Mouse (Mus musculus): ENCODE measurements around the gene Cyp26a1. TPM values are rescaled to one million over a fixed set of nuclear protein-coding genes. Genes with fewer than 3 reads are reported as not detected.

Gene Cyp26a1
- under 1 TPM; 0.58 to 0.75 TPM for total RNA-seq (2021)

DNA sequence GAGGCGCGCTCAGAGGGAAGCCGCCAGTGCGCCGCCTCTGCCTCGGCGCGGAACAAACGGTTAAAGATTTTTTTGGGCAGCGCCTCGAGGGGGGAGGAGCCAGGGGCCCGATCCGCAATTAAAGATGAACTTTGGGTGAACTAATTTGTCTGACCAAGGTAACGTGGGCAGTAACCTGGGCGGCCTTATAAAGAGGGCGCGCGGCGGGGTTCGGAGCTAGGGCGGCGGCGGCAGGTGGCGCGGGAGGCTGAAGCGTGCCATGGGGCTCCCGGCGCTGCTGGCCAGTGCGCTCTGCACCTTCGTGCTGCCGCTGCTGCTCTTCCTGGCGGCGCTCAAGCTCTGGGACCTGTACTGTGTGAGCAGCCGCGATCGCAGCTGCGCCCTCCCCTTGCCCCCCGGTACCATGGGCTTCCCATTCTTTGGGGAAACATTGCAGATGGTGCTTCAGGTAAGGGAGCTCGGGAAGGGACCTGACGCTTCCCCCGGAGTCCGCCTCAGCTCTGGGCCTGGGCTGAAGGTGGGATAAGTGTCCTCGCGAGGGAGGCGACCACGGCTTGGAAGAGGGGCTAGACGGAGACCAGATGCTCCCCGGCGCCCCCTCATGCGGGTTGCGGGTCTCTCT is at the start of gene Cyp26a1:
Gene Cyp26a1 (plus strand): TSS at position 148 of the 622 bp plus-strand sequence.
- DNase-seq: no peak

DNA sequence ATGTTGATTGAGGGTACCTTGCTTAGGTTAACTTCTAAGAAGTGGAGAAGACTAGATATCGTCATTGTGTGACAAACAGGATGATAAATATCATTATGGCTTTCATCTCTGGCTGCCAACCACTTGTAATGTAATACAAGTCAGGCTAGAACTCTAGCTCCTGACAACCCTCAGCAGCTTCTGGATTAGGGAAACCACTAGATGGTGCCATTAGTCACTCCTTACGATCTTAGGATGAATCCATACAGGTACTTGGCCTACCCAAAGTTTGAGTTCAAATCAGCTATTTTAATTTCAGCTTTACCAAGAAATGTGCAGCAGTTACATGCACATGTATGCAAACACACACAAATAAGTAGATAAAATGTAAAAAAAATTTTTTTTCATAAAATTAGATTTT is 49.6 kb upstream of the Cyp26a1 start:
- no peak for DNase-seq

DNA sequence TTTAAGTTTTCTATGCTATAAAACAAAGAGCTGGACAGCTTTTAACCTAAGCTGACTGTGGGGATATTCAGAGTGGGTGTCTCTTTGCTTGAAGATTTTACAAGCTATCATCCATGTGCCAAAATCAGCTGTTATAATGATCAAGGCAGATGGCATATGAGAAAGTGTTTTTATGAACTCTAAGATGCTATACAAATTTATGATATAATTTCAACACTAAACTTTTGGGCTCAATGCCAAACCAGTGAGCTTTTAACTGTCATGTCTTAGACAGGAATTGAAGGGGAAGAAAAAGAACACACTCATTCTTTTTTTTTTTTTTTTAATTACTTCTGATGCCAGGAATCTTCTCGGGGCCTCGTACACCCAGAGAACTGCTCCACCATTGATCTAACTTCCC is 47.1 kb upstream of the Cyp26a1 start:
- no peak for DNase-seq

DNA sequence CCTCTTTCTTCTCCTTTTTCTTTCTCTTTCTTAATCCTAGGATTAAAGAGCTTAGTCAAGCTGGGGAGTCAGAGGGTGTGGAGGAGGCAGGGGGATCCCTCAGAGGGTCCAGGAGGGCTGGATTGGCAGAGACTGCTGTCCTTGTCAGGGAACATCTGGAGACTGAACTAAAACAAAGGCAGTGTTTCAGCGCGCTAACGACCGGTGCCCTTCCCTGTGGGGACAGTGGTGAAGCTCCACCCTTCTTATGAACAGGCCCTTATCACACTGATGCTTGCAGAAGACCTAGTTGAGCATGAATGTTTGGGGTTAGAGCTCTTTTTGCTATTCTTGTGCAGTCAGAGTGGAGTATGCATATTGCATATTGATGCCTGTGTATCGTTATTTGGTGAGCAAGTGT is 43.6 kb upstream of the Cyp26a1 start:
- no peak for DNase-seq

DNA sequence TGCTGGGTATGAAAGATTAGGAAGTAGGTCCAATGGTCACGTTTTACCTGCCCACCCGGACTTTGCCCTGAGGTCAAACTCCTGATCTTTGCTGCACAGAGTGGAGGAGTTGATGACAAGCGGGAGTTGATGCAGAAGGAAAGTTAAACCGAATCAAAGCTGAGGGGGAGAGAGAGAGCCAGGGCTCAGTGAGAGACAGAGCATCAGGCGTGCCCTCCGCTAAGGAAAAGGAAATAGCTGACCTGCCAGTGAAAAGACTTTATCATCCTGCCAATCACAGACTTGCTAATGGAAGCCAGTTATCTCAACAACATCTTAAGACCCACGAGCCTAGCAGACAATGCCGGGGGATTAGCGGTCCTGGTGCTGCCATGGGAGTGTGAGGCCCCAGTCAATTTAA is 41.2 kb upstream of the Cyp26a1 start:
- no peak for DNase-seq

DNA sequence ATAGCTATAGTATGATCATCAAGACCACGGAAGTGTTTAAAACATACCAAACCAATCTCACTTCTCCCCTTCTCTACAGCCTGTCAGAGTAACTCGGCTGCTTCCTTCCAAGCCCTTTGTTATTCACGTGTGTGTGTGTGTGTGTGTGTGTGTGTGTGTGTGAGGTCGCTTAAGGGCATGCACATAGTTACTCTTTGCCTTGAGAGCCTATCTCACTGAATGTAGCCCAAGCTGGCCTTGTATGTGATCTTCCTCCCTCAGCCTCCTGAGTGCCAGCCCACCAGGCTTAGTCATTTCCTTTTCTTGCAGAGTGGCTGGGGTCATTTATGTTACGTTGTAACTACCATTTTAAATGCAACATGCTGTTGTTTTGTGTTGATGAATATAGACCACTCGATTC is 32.3 kb upstream of the Cyp26a1 start:
- no peak for DNase-seq

DNA sequence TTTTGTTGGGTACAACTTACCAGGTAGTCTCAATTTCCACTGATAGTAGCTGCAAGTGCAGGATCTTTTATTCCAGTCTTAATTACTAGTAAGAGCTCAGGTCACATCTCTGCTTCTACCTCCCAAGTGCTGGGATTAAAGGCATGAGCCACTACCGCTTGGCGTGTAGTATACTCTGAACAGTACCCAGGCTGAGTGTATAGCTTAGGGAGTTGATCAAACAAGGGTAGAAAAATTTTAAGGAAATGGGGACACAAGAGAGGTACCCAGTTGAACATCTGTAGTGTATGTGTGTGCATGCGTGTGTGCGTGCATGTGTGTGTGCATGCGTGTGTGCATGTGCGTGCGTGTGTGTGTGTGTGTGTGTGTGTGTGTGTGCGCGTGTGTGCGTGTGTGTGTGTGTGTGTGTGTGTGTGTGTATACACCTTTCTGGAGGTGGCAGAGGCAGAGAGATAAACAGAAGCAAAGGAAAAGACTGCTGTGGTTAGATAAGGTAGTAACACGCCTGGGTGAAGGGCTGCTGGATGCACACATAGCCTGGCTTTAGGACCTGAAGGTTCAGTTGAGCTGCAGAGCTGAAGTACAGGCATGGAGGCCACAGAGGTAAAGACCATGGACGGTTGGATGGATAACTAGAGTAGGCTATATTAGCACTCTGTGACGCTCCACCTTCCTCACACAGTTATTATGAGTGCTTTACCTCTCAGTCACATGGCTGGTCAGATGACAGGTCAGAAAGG is 29.6 kb upstream of the Cyp26a1 start:
- no peak for DNase-seq

DNA sequence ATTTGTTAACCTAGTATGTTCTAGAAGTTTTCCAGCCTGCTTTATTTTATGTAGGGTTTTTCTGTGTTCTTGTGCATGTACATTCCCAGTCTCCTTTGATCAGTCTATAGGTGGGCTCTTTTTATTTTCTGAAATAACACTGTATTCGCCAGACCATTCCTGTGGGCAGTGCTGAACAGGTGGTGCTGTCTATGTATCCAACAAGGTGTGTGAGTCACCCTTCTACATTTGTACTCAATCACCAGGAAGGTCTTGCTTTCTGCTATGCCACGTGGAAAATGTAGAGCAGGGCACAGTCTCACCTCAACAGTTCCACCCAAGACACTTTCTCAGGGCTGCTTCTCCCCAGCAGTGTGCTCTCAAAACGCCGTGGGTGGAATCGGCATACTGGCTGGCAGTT is 28.9 kb upstream of the Cyp26a1 start:
- no peak for DNase-seq

DNA sequence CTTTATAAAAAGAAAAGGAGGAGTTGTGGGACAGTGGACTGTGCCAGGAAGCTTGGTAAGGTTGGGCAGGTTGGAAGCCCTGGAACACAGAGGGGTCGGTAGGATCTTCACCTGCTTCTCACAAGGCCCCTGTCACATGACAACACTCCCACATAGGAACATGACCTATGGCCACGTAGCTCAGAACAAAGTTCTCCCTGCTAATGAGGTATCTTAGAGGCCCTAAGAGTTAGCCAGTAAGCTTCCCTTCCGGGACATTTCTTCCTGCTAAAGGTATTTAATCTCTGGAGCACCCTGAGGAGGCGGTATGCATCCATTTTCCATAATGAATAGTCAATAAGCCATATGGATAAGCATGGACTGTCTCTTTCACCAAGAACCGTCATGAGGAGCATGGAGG is 28.1 kb upstream of the Cyp26a1 start:
- DNase-seq: no peak

DNA sequence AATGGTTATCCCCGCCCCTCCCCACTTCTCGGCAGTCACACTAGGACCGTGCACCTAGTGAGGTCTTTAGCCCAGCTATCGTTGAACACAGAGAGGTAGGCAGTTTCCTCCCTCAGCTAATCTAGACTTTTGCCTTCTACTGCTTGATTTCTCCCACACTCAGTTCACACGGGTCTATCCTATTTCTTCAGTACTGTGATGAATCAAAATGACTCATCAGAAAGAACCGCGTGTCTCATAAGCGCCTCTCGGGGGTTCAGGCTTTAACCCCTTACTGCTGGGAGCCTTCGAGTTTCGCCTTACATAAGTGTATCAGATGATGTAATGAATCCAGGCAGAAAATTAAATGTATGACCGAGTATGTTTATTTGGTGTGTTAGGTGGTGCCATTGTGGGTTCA is 24.2 kb upstream of the Cyp26a1 start:
- no peak for DNase-seq

DNA sequence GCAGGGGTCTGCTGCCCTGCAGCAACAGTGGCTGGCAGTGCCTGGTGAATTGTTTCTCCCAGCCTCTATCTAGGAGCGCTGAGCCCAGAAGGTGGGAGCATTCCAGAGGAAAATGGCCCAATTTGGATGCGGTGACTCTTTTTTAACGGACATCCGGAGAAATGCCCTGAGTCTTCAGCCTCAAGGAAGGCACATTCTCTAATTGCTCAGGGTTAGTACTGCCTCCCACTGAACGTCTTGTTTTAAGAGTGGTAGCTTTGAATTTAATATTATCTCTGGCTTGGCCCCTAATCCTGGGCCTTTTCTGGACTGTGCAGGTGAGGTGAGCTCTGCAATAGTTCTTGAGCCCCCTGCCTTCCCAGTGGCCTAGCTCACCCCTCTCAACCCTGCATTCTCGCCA is 12.3 kb upstream of the Cyp26a1 start, which contains the start of gene Cyp26c1:
Gene Cyp26c1 (plus strand): TSS at position 301 of the 400 bp plus-strand sequence.
- DNase-seq: no peak

DNA sequence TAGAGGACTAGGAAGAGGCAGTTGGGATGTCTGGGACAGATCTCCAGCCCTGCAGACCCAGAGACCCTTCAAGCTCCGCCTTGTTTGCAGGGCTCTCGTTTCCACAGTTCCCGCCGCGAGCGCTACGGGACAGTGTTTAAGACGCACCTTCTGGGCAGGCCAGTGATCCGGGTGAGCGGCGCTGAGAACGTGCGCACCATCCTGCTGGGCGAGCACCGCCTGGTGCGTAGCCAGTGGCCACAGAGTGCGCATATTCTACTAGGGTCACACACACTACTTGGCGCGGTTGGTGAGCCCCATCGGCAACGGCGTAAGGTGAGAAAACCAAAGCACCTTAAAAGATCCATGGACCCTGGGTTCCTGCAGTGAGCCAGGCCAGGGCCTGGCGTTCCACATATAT is 11.3 kb upstream of the Cyp26a1 start:
- no peak for DNase-seq

DNA sequence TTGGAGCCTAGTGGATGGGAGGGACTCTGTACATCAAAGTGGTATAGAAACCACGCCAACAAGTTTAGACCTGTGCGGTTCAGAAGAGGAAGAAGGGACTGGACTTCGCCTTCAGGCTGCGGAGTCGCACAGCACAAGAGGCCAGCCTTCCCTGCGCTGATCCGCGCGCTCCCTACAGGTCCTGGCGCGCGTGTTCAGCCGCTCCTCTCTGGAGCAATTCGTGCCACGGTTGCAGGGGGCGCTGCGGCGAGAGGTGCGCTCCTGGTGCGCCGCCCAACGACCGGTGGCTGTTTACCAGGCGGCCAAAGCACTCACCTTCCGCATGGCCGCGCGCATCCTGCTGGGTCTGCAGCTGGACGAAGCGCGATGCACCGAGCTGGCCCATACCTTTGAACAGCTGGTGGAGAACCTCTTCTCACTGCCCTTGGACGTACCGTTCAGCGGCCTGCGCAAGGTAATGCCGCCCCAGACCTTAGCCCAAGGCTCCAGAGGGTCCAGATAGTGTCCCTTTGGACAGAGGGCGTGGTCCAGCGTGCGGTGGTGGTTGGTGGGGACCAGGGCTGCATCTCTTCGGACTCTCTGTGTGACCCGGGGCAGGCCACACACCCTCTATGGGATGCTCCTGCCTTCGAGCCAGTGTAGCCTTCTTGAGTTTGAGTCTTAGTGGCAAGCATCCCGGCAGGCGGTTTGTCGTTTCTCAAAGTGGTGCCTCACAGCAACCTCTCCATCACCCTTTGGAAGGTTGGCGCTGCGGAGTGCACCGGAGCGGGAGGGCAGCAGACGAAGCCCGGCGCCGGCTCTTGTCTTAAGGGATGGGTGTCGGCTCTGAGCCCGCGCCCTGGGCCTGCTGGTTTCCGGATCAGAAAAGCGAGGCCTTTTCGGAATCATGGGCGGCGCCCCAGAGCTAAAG is 10.4 kb upstream of the Cyp26a1 start:
- DNase-seq: no peak

DNA sequence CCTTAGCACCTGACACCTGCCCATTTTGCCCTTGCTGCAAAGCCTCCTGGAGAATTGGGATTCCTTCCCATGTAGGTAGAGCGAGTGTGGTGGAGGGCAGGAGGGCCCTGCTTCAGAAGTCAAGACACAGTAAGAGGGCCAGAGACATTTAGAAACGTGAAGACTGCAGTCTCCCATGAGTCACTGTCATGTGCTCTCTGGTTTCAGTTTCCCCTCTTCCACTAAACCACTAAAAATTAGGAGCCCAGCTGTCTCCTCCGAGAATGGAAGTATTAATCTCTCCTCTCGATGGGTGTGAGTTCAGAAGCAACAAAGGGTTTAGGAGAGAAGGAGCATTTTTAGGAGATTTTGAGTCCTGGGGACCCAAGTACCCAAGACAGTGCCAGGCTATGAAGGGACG is 8.1 kb upstream of the Cyp26a1 start:
- no peak for DNase-seq

DNA sequence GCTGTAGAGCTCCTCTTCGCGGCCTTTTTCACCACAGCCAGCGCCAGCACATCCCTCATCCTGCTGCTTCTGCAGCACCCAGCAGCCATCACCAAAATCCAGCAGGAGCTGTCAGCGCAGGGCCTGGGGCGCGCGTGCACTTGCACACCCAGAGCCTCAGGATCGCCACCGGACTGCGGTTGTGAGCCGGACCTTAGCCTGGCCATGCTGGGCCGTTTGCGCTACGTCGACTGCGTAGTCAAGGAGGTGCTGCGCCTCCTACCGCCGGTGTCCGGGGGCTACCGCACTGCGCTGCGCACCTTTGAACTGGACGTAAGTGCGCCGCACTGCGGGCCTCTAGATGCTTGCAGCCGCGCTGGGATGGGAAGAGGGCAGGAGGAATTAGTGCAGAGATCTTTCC is 6.9 kb upstream of the Cyp26a1 start:
- DNase-seq: no peak

DNA sequence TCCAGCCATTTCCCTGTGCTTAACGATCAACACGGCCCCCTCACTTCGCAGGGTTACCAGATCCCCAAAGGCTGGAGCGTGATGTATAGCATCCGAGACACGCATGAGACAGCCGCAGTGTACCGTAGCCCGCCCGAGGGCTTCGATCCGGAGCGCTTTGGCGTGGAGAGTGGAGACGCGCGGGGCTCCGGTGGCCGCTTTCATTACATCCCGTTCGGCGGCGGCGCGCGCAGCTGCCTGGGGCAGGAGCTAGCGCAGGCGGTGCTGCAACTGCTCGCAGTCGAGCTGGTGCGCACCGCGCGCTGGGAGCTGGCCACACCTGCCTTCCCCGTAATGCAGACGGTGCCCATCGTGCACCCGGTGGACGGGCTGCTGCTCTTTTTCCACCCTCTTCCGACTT is 4.7 kb upstream of the Cyp26a1 start:
- peak in 1 of 2 experiments; percentile 37 for DNase-seq

DNA sequence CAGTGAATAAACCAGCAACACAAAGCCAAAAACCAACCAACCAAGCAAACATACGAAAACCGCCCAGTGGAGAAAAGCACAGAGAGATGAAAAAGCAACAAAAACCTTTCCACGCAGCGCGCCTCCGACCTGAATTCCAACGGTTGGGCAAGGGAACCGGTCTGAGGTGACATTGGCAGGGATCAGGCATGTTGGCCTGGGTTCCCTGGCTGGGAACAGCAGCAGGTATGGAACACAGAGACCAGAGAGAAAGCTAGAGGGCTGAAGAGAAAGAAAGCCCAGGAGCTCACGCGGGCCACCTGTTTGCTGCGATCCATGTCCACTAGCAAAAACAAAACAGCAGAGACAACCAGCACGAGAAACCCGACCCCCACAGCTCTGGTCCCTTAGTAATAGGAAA is 2.5 kb upstream of the Cyp26a1 start:
- no peak for DNase-seq

DNA sequence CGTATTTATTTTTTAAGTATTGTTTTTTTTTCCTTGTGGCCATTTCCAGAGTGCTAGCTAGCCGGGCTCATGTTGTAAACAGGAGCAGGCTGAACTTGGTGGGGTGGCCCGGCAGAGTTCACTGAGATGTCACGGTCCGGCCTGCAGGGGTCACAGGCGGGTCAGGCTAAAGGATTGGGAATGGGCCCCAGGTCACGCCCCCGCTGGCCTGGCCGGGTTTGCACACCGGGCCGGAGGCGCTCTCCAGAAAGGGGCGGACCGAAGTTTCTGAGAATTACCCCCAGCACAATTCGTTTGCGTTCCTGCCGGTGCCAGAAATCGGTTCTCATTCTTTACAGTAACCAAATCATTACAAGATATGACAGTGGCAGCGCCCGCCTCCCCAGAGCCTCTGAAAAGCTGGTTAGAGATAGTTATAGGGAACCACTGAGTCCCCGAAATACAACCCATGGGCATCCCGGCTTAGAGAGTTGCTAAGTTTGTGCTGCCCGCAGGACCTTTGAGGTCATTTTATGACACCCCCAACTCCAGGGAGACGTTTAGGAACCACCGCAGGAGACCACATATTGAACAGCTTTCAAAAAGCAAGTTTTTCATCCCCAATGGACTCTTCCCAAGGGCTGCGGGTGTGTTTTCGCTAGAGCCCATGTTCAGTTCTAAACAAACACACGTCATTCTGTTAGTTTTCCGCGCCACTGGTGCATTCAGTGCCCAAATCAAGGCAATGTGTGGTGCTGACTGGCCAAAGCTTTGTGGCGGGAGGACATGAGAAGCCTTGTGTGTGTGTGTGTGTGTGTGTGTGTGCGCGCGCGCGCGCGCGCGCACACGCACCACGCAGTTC is 1.6 kb upstream of the Cyp26a1 start:
- DNase-seq: no peak

DNA sequence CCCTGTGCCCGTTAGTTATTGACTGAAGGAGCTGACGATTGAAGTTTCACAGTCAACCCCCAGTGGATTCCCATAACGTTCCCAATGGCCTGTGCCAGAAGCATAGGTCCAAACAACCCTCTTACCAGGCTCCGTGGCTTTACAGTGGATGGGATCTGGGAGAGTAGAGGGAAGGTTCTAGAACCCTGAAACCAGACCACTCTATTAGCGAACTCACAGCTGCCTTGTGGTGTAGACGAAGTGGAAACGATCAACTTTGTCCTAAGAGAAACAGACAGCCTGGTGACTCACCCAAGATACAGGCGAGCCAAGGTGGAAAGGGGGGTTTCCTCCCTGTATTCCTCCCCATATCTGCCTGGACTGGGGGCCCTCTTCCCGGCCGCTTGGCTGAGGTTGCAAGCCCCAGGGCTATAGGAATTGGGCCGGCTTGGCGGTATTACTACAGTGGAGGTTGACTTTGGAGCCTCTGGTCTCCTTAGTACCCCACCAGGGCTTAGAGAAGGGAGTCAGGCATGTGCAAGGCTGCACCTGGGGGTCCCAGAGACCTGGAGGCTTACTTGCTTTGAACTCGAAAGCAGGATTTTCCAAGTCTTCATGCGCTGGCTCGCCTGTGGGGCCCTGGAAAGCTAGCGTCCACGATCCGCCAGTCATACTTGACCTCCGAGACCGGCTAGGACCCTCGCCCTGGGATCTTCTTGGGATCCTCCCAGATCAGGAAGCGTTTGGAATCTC is 829 bp upstream of the Cyp26a1 start:
- no peak for DNase-seq

DNA sequence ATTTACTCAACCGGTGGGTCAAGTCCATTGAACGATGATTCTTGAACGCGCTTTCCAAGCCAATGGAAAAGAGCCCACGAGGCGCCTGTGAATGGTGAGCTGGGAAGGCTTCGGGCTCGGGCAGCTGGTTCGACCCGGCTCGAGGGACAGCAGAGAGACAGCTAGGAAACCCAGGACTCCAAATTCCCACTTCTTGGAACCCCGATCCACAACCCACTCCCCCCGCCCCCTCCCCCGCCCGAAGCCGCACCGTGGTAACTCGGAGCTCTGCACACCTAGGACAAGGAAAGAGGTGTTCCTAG is 312 bp upstream of the Cyp26a1 start:
- DNase-seq: no peak

DNA sequence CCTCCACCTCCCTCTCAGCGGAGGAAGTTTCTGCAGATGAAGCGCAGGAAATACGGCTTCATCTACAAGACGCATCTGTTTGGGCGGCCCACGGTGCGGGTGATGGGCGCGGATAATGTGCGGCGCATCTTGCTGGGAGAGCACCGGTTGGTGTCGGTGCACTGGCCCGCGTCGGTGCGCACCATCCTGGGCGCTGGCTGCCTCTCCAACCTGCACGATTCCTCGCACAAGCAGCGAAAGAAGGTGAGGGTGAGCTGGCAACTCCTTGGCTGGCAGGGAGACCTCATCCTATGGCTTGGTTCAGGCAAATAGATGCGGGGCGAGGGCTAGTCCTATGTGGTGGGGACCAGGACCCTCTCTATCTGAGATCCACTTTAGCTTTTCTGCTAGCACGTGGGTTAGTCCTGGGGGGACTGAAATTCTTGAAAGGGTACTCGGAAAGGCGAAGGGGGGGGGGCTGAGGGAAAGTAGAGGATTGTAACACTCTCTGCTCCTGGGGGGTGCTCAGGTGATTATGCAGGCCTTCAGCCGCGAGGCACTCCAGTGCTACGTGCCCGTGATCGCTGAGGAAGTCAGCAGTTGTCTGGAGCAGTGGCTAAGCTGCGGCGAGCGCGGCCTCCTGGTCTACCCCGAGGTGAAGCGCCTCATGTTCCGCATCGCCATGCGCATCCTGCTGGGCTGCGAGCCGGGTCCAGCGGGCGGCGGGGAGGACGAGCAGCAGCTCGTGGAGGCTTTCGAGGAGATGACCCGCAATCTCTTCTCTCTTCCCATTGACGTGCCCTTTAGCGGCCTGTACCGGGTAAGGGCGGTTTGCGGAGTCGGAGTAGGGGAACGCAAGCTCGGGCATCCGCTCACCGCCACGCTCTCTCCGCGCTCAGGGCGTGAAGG is 919 bp downstream of the Cyp26a1 start:
- no peak for DNase-seq

Data from layer of hippocampus, postnatal 36 days (tissue).